Mouse (Mus musculus): Measurements from ENCODE around the gene 1700001O22Rik. TPM values are rescaled to one million over a fixed set of nuclear protein-coding genes. Genes with fewer than 3 reads are reported as not detected.

Gene 1700001O22Rik
- polyA plus RNA-seq, 1 experiment from 2014 or later: 3.8 TPM

DNA sequence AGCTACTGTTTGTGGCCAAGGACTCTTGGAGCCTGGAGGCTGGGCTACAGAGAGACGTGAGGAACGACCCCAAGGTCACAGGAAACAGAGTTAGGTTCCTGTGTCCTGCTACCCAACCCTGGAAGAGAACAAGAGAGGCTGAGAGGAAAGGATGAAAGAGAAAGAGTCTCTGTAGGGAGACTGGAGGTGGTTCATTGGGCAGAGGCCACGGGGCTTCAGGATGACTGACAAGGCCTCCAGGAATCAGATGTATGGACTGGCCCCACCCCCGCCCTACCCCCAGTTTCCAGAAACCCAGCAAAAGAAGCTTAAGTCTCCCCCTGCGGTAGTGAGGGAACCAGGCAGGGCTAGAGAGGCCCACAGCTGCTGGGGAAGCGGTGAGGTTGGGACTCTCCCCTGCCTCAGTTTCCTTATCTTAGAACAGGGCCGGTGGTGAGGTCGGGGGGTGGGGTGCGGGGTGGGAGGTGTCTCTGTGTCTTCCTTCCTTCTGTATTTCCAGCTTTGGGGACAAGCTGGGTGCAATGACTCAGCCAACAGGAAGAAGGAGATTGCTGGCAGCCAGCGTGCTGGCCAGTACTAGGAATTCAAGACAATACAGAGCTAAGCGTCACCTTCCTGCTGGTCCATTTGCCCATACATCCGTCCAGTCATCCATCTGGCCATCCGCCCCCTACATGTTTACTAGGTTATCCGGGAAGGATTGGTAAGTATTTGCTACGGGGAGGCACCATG is 30.7 kb downstream of the 1700001O22Rik start:
- peaks cover 33% of the 10 kb centered on the region for H3K4me1 ChIP-seq
- H3K9me3 ChIP-seq (replicated peaks): no peaks in the 10 kb centered on the region
- H3K4me2 ChIP-seq: no peak overlapping the region
- H3K4me3 ChIP-seq: no peak overlapping the region
- peak overlapping the region; percentile 16; the same call in 1 of the 2 replicates for H3K9ac ChIP-seq
- WGBS: 42% methylated on average over 15 of the region's 15 CpGs
- ATAC-seq: no peak
- H3K27ac ChIP-seq: peak overlapping the region; percentile 88
- no peaks in the 10 kb centered on the region for H3K36me3 ChIP-seq (ENCODE audit: poor library complexity, severe bottlenecking)
- H3K27me3 ChIP-seq: no peaks in the 10 kb centered on the region

DNA sequence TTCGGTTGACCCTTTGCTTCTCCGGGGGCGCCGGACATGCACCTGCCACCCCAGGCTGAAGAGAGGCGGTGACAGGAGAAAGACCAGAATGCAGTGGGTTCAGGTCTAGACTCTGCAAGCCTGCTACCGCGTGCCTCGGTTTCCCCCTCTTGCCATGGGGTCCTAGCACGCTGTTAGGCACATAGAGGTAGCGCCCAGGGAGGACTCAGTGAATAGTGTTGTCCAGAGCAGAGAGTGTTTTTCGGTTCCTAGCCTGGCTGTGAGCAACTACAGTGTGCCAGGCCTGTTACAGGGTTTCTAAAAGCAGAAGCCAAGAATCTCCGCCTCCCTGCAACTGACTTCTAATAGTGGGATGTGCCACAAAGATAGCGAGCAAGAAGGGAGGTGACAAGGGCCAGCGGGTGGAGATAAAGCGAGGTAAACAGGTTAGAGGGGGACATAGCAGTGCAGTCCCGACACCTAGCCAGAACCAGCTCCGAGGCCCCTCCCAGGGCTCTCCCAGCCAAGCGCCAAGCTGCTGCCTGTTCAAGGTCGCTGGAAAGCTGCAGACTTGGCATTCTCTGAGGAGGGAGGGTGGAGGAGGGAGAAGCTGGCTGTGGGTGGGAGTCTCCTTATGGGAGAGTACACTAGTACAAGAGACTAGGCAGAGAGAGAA is 31.5 kb downstream of the 1700001O22Rik start:
- Histone ChIP-seq H3K36me3 (ENCODE audit: poor library complexity, severe bottlenecking) (no peaks in the 10 kb centered on the region), H3K27ac (peak overlapping the region; percentile 88), H3K4me2 (peak overlapping the region; percentile 89), H3K4me1 (peaks cover 38% of the 10 kb centered on the region), H3K9ac (peak overlapping the region; percentile 77), H3K4me3 (peak overlapping the region; percentile 48), H3K27me3 (no peaks in the 10 kb centered on the region), H3K9me3 (replicated peaks) (no peaks in the 10 kb centered on the region)
- 5% methylated on average over 19 of the region's 19 CpGs for WGBS
- peak; percentile 81 for ATAC-seq

- H3K36me3 ChIP-seq (ENCODE audit: poor library complexity, severe bottlenecking): no peaks in the 10 kb centered on the region
- no peaks in the 10 kb centered on the region for H3K27me3 ChIP-seq
- peak overlapping the region; percentile 48 for H3K4me3 ChIP-seq
- H3K27ac ChIP-seq: peak overlapping the region; percentile 88
- 0% methylated on average over 49 of the region's 51 CpGs for WGBS
- ATAC-seq: peak; percentile 39; the same call in 1 of the 2 replicates
- peak overlapping the region; percentile 89 for H3K4me2 ChIP-seq
- H3K9ac ChIP-seq: peak overlapping the region; percentile 77
- H3K4me1 ChIP-seq: peaks cover 41% of the 10 kb centered on the region
- H3K9me3 ChIP-seq (replicated peaks): no peaks in the 10 kb centered on the region
Observed at GRCm38 (mm10) chr2:30771368-30771805, 32.1 kb downstream of the 1700001O22Rik start.

DNA sequence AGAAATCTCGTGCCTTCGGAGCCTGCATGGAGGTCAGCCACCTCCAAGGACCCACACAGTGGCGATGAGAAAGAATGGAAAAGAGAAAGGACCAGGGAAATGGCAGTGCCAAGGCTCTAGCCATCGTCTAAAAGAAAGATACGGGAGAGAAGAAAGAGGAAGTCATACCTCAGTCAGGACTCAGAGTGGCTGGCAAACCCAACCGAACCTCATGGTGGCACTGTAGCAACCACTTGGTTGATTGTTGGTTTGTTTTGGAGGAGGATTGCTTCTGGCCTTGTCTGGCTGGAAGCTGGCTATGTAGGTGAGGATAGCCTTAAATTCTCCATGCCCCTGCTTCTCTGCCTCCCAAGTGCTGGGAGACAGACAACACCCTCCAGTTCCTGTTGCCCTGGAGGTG is 34.3 kb downstream of the 1700001O22Rik start:
- ATAC-seq: no peak
- peak overlapping the region; percentile 55; the same call in 1 of the 2 replicates for H3K27ac ChIP-seq

GRCm38 (mm10) chr2:30768529-30768928 is 34.9 kb downstream of the 1700001O22Rik start:
- Histone ChIP-seq H3K4me2 (no peak overlapping the region), H3K27me3 (no peaks in the 10 kb centered on the region), H3K9me3 (replicated peaks) (peaks cover 6% of the 10 kb centered on the region), H3K36me3 (ENCODE audit: poor library complexity, severe bottlenecking) (no peaks in the 10 kb centered on the region), H3K9ac (no peak overlapping the region), H3K4me3 (no peak overlapping the region), H3K4me1 (peaks cover 42% of the 10 kb centered on the region), H3K27ac (peak overlapping the region; percentile 64)
- WGBS: 80% methylated on average over 5 of the region's 5 CpGs
- no peak for ATAC-seq

More for the DNA sequence above, 34.3 kb downstream of the 1700001O22Rik start:
- H3K9ac ChIP-seq: no peak overlapping the region
- H3K4me3 ChIP-seq: no peak overlapping the region
- no peaks in the 10 kb centered on the region for H3K27me3 ChIP-seq
- no peaks in the 10 kb centered on the region for H3K36me3 ChIP-seq (ENCODE audit: poor library complexity, severe bottlenecking)
- WGBS: 60% methylated on average over 6 of the region's 6 CpGs
- H3K9me3 ChIP-seq (replicated peaks): peaks cover 6% of the 10 kb centered on the region
- H3K4me1 ChIP-seq: peaks cover 42% of the 10 kb centered on the region
- H3K4me2 ChIP-seq: no peak overlapping the region

DNA sequence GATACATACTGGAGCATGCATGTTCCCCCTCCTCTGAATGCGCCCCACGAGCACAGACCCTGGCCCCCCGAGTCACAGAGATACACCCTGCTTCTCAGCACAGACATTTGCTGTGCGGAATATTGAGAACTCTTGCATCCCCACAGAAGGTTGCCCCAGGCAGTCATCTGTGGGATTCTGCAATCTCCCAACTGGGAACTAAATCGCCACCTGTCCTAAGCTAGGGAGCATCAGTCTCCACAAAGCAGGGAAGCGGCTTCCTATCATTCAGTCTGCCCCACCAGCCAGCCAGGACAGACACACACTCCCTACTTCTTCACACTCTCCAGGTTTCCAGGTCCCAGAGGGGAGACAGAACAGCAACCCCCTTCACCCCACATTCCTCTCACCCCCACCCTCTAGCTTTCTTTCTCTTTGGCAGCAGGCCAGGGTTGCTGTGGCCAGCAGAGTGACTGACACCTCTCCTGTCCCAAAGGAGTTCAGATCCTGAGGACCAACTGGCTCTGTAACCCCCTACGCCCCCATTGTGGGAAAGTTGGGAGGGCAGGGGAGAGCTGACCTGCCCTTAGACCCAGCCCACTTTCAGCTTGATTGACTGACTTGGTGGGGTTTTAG is 35.7 kb downstream of the 1700001O22Rik start:
- peak overlapping the region; percentile 1; the same call in 1 of the 2 replicates for H3K9ac ChIP-seq
- peak overlapping the region; percentile 64 for H3K27ac ChIP-seq
- 66% methylated on average over 7 of the region's 7 CpGs for WGBS
- H3K4me3 ChIP-seq: no peak overlapping the region
- H3K4me2 ChIP-seq: no peak overlapping the region
- H3K9me3 ChIP-seq (replicated peaks): peaks cover 9% of the 10 kb centered on the region
- ATAC-seq: no peak
- peaks cover 35% of the 10 kb centered on the region for H3K4me1 ChIP-seq
- no peaks in the 10 kb centered on the region for H3K27me3 ChIP-seq
- no peaks in the 10 kb centered on the region for H3K36me3 ChIP-seq (ENCODE audit: poor library complexity, severe bottlenecking)

GRCm38 (mm10) chr2:30766446-30766845 is 37.0 kb downstream of the 1700001O22Rik start:
- Histone ChIP-seq H3K9ac (no peak overlapping the region), H3K4me3 (no peak overlapping the region)

DNA sequence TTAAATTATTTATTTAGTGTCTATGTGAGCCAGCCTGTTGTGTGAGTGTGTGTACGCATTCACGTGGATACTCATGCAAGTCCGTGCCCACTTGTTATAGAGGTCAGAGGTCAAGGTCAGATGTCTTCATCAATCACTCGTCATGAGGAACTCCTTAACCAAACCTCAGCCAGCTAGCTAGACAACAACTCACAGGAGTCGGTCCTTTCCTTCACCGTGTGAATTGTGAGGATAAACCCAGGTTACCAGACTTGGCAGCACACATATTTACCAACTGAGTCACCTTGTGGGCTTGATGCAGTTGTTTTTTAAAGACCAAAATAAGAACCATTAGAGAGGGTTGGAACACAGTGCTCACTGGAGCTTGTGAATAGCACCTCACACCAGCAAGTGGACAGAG is 42.8 kb downstream of the 1700001O22Rik start:
- Histone ChIP-seq H3K36me3 (ENCODE audit: poor library complexity, severe bottlenecking) (peaks cover 4% of the 10 kb centered on the region; the same call in 1 of the 2 replicates), H3K9ac (no peak overlapping the region), H3K27me3 (no peaks in the 10 kb centered on the region), H3K27ac (no peak overlapping the region), H3K9me3 (replicated peaks) (peaks cover 13% of the 10 kb centered on the region), H3K4me1 (peaks cover 33% of the 10 kb centered on the region), H3K4me3 (no peak overlapping the region), H3K4me2 (no peak overlapping the region)
- ATAC-seq: no peak
- WGBS: 59% methylated on average over 6 of the region's 6 CpGs

More at GRCm38 (mm10) chr2:30766446-30766845, 37.0 kb downstream of the 1700001O22Rik start:
- no peak overlapping the region for H3K27ac ChIP-seq
- ATAC-seq: no peak
- H3K36me3 ChIP-seq (ENCODE audit: poor library complexity, severe bottlenecking): no peaks in the 10 kb centered on the region
- no peak overlapping the region for H3K4me2 ChIP-seq
- H3K9me3 ChIP-seq (replicated peaks): peaks cover 13% of the 10 kb centered on the region
- WGBS: 77% methylated on average over 5 of the region's 5 CpGs
- no peaks in the 10 kb centered on the region for H3K27me3 ChIP-seq
- H3K4me1 ChIP-seq: peaks cover 23% of the 10 kb centered on the region

DNA sequence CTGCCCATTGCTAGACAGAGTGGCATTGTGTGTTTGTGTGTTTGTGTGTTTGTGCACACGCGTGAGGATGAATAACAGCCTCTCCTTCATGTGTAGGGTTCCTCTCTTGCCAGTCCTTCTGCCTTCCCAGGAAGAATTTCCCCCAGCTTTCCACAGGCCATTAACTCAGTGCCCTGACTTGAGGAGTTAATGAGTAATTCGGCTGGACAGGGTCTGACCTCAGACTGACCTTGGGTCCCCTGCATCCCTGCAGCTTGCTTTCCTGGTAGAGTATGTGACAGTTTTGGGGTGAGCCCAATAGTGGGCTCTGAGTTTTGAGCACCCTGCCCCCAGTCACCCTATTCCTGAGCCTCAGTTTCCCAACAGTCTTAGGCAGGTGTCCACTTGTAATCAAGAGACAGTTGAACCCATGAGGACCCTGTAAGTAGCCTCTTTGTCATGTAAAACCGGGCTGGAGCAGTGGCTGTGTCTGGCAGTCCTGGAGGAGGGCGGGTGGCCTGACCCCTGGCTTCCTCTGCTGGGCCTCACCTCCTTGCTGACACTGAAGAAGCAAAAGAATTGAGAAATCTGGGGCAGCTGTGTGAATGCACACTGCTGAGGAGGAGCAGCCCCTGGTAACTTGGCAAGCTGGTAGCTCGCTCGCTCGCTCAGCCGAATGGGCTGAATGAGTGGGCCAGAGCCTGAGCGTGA is 43.5 kb downstream of the 1700001O22Rik start:
- Histone ChIP-seq H3K4me2 (no peak overlapping the region), H3K4me1 (peaks cover 33% of the 10 kb centered on the region), H3K27ac (no peak overlapping the region), H3K9ac (no peak overlapping the region), H3K9me3 (replicated peaks) (peaks cover 13% of the 10 kb centered on the region), H3K4me3 (no peak overlapping the region), H3K27me3 (no peaks in the 10 kb centered on the region), H3K36me3 (ENCODE audit: poor library complexity, severe bottlenecking) (peaks cover 4% of the 10 kb centered on the region; the same call in 1 of the 2 replicates)
- ATAC-seq: no peak
- WGBS: 39% methylated on average over 10 of the region's 10 CpGs

DNA sequence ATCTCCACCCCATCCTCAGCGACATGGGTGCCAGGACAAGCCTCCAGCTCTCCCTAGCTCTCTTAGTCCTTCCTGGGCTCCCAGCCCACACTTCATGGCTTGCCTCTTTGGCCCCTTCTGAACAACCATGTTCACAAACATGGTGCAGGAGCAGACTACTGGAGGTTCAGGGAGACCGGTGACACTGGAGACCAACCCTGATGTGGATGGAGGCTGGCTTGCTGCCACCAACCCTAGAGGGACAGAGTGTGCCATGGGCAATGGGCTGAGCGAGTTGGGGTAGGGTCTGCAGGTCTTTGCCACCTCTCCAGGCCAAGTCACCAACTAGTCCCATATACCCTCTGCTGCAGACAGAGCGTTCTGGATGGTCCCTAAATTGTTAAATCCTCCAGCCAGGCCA is 44.0 kb downstream of the 1700001O22Rik start:
- peaks cover 8% of the 10 kb centered on the region for H3K9me3 ChIP-seq (replicated peaks)
- H3K27ac ChIP-seq: 0 out of 2 replicates have a peak overlapping the region, but pooled peaks have one; percentile 84

DNA sequence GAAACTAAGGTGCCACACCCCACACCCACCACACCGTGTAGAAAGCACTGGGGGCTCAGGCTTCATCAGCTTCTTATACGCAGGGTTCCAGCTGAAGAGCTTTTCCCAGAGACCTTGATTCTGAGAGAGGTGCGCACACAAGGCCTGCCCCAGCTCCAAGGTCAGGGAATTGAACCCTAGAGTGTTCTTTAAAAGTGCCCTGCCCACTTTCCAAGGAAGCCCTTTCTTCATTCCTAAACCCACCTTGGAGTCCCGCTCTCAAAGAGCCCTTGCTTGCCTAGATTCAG is 44.4 kb downstream of the 1700001O22Rik start:
- no peak for ATAC-seq
- Histone ChIP-seq H3K4me3 (no peak overlapping the region), H3K27me3 (0 out of 2 replicates have a peak, but pooled peaks cover 2% of the 10 kb centered on the region), H3K4me2 (peak overlapping the region; percentile 30), H3K4me1 (peaks cover 33% of the 10 kb centered on the region), H3K9me3 (replicated peaks) (peaks cover 8% of the 10 kb centered on the region), H3K27ac (peak overlapping the region; percentile 84), H3K36me3 (ENCODE audit: poor library complexity, severe bottlenecking) (peaks cover 4% of the 10 kb centered on the region; the same call in 1 of the 2 replicates), H3K9ac (peak overlapping the region; percentile 30)
- 46% methylated on average over 4 of the region's 4 CpGs for WGBS

More for the DNA sequence above, 44.0 kb downstream of the 1700001O22Rik start:
- H3K9ac ChIP-seq: no peak overlapping the region
- H3K4me3 ChIP-seq: no peak overlapping the region
- no peak overlapping the region for H3K4me2 ChIP-seq
- H3K36me3 ChIP-seq (ENCODE audit: poor library complexity, severe bottlenecking): peaks cover 4% of the 10 kb centered on the region; the same call in 1 of the 2 replicates
- WGBS: 81% methylated on average over 4 of the region's 4 CpGs
- H3K4me1 ChIP-seq: peaks cover 33% of the 10 kb centered on the region
- H3K27me3 ChIP-seq: no peaks in the 10 kb centered on the region
- ATAC-seq: no peak

Measured in forebrain, embryonic 13.5 days (tissue).